Mouse (Mus musculus): ENCODE data around the gene Cog8. TPM values are rescaled to one million over a fixed set of nuclear protein-coding genes. Genes with fewer than 3 reads are reported as not detected.

The Cog8 gene
- polyA plus RNA-seq, 1 experiment from 2014 or later, result 36.8 TPM

- Histone ChIP-seq H3K27ac (no peak overlapping the region), H3K4me3 (replicated peaks) (no peak overlapping the region), H3K36me3 (peaks cover 48% of the 10 kb centered on the region), H3K9me3 (no peaks in the 10 kb centered on the region), H3K4me2 (no peak overlapping the region), H3K4me1 (no peaks in the 10 kb centered on the region), H3K27me3 (replicated peaks) (no peaks in the 10 kb centered on the region), H3K9ac (no peak overlapping the region)
- WGBS, result 85% methylated on average over 4 of the region's 4 CpGs
- no peak for ATAC-seq (ENCODE audit: insufficient read depth, low FRiP score, low read depth)
Measured at GRCm38 (mm10) chr8:107073706-107074105, 17.2 kb upstream of the Cog8 start.

DNA sequence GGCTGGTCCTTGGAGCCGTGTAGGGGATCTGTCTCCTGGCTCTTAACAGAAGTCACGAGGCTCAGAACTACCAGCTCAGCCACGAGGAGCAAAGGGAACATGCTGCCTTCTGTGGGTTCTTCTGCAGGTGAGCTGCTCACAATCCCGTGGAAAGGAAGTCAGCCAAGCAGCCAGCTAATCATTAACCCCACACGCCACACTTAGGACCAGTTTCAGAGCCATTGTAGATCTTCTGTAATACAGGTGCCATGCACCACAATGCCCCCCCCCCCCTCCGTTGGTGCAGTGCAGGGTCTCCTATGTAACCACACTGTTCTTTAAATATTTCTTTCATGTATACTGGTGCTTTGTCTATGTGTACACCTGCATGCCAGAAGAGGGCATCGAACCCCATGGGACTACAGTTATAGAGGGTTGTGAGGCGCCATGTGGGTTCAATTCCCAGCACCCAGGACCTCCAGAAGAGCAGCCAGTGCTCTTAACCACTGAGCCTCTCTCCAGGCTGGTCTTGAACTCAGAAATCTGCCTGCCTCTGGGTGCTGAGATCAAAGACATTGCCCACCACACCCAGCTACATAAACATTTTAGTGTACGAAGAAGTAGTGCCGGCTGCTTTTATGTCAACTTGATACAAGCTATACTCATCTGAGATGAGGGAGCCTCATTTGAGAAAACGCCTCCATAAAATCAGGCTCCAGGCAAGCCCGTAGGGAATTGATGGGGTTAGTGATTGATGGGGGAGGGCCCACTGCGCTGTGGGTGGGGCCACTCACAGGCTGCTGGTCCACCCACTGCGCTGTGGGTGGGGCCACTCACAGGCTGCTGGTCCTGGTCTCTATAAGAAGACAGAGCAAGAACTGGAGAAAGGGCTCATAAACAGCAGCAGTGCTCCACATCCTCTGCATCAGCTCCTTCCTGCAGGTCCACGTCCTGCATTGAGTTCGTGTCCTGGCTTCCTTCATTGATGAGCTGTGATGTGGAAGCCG is 9.3 kb upstream of the Cog8 start, which contains the start of gene Tmed6:
TSS of gene Tmed6 (minus strand) at position 134 of the 986 bp plus-strand sequence.
- H3K4me1 ChIP-seq, result peaks cover 5% of the 10 kb centered on the region; the same call in 1 of the 2 replicates
- H3K27me3 ChIP-seq (replicated peaks), result no peaks in the 10 kb centered on the region
- ATAC-seq (ENCODE audit: insufficient read depth, low FRiP score, low read depth), result peak; percentile 77
- WGBS, result 44% methylated on average over 17 of the region's 17 CpGs
- H3K36me3 ChIP-seq, result peaks cover 15% of the 10 kb centered on the region
- H3K27ac ChIP-seq, result no peak within 1 kb of the TSS
- H3K4me3 ChIP-seq (replicated peaks), result no peak within 1 kb of the TSS
- no peak within 1 kb of the TSS for H3K9ac ChIP-seq
- H3K9me3 ChIP-seq, result no peaks in the 10 kb centered on the region
- H3K4me2 ChIP-seq, result no peak within 1 kb of the TSS

GRCm38 (mm10) chr8:107062613-107063012 is 6.1 kb upstream of the Cog8 start:
- H3K9me3 ChIP-seq, result no peaks in the 10 kb centered on the region
- no peak overlapping the region for H3K4me2 ChIP-seq
- ATAC-seq (ENCODE audit: insufficient read depth, low FRiP score, low read depth), result no peak
- no peak overlapping the region for H3K4me3 ChIP-seq (replicated peaks)
- H3K4me1 ChIP-seq, result peaks cover 8% of the 10 kb centered on the region; the same call in 1 of the 2 replicates
- H3K9ac ChIP-seq, result no peak overlapping the region
- H3K27me3 ChIP-seq (replicated peaks), result no peaks in the 10 kb centered on the region
- 68% methylated on average over 1 of the region's 1 CpGs for WGBS
- H3K36me3 ChIP-seq, result peaks cover 5% of the 10 kb centered on the region; the same call in 1 of the 2 replicates
- H3K27ac ChIP-seq, result no peak overlapping the region

- Histone ChIP-seq H3K4me1 (peaks cover 11% of the 10 kb centered on the region; the same call in 1 of the 2 replicates), H3K9me3 (no peaks in the 10 kb centered on the region), H3K4me3 (replicated peaks) (peak overlapping the region; percentile 97), H3K27ac (peak overlapping the region; percentile 65), H3K4me2 (peak overlapping the region; percentile 88), H3K36me3 (peaks cover 20% of the 10 kb centered on the region), H3K9ac (peak overlapping the region; percentile 58), H3K27me3 (replicated peaks) (no peaks in the 10 kb centered on the region)
- WGBS, result under 1% methylated on average over 33 of the region's 33 CpGs
- peak; percentile 33 for ATAC-seq (ENCODE audit: insufficient read depth, low FRiP score, low read depth)
Measured at GRCm38 (mm10) chr8:107056973-107057369, 482 bp upstream of the Cog8 start.

DNA sequence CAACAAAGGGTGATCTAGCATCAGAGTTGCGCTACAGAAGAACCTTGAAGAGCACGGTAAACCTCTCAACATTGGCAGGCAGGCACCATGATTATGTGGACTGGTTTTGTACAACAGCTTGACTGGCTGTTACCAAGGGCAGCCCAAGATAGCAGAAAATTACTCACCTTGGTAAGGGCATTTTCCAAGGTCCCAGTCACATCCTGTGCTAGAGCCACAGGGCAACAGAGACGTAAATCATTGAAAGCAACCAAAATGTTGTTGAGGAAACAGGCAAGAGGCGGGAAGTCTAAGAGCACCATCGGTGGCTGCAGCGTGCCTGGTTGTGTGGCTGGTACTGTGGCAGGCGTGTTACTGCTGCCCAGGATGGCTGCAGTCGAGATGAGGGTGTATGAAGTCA is 4.4 kb downstream of the Cog8 start:
- no peaks in the 10 kb centered on the region for H3K9me3 ChIP-seq
- WGBS, result 96% methylated on average over 8 of the region's 8 CpGs
- peaks cover 12% of the 10 kb centered on the region for H3K4me1 ChIP-seq
- ATAC-seq (ENCODE audit: insufficient read depth, low FRiP score, low read depth), result no peak
- no peak overlapping the region for H3K27ac ChIP-seq
- no peaks in the 10 kb centered on the region for H3K27me3 ChIP-seq (replicated peaks)
- peaks cover 32% of the 10 kb centered on the region for H3K36me3 ChIP-seq
- H3K4me2 ChIP-seq, result no peak overlapping the region
- no peak overlapping the region for H3K9ac ChIP-seq
- no peak overlapping the region for H3K4me3 ChIP-seq (replicated peaks)

DNA sequence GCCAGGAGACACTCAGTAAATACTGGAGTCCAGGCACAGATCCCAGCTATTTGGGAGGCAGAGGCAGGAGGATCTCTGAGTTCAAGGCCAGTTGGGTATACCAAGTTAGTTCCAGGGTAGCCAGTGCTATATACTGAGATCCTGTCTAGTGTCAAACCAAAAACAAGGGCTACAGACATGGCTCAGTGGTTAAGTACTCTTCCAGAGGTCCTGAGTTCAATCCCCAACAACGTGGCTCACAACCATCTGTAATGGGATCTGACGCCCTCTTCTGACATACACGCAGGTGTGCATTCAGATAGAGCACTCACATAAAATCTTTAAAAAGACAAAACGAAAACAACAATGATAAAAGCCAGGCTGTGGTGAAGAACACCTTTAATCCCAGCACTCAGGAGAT is 7.0 kb downstream of the Cog8 start:
- H3K4me3 ChIP-seq (replicated peaks), result no peak overlapping the region

DNA sequence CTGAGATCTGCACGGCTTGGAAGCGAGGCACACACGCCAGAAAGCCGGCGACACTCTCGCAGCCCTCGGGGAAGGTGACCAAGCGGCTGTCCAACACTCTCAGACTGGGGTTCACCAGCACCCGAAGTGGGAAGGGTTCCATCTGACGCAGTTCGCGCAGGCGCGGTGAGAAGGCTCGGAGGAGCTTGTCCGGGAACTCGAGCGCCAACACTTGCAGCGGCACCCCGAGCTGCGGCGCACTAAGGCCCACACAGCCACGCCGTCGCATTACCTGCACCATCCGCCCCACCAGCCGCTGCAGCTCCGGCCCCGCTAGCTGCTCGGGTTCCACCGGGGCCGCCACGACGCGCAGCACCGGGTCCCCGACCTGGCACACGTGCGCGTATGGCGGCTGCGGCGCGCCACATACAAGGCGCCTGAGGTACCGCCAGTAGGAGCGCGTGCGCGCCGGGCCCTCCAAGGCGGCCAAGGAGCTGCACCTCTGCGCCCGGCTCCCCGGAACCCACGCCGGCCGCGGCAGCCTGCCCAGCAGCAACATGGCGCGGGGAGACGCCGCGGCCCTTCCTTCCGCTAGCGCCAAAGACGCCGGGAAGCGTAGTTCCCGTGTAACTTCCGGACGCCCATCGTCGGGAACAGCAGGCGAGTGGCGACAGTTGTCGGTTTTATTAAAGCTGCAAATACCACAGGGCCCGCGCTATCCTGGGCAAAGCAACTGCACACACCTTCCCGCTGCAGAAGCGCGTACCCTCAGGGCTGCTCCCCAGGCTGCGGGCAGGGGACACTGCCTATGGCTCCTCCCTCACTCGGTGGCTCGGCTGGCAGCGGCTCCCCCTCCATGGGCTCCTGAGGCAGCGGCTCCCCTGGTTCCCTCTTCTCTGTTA is 8.2 kb downstream of the Cog8 start, which contains the start of gene Pdf:
TSS of gene Pdf (minus strand) at position 554 of the 881 bp plus-strand sequence.
- Histone ChIP-seq H3K9ac (peak within 1 kb of the TSS; percentile 80), H3K4me2 (peak within 1 kb of the TSS; percentile 93), H3K27ac (peak within 1 kb of the TSS; percentile 94), H3K36me3 (peaks cover 64% of the 10 kb centered on the region), H3K27me3 (replicated peaks) (no peaks in the 10 kb centered on the region), H3K4me3 (replicated peaks) (peak within 1 kb of the TSS; percentile 81), H3K9me3 (no peaks in the 10 kb centered on the region), H3K4me1 (peaks cover 9% of the 10 kb centered on the region; the same call in 1 of the 2 replicates)
- ATAC-seq (ENCODE audit: insufficient read depth, low FRiP score, low read depth), result peak; percentile 79
- under 1% methylated on average over 87 of the region's 87 CpGs for WGBS

More for the DNA sequence above, 7.0 kb downstream of the Cog8 start:
- H3K9me3 ChIP-seq, result no peaks in the 10 kb centered on the region
- WGBS, result 96% methylated on average over 4 of the region's 4 CpGs
- H3K4me2 ChIP-seq, result peak overlapping the region; percentile 93
- no peak for ATAC-seq (ENCODE audit: insufficient read depth, low FRiP score, low read depth)
- peaks cover 9% of the 10 kb centered on the region; the same call in 1 of the 2 replicates for H3K4me1 ChIP-seq
- H3K9ac ChIP-seq, result no peak overlapping the region
- H3K27ac ChIP-seq, result no peak overlapping the region
- no peaks in the 10 kb centered on the region for H3K27me3 ChIP-seq (replicated peaks)
- H3K36me3 ChIP-seq, result peaks cover 55% of the 10 kb centered on the region

- Histone ChIP-seq H3K27me3 (replicated peaks) (no peaks in the 10 kb centered on the region), H3K36me3 (peaks cover 63% of the 10 kb centered on the region), H3K9ac (no peak overlapping the region), H3K27ac (no peak overlapping the region), H3K4me2 (0 out of 2 replicates have a peak overlapping the region, but pooled peaks have one; percentile 93), H3K9me3 (no peaks in the 10 kb centered on the region), H3K4me3 (replicated peaks) (no peak overlapping the region), H3K4me1 (peaks cover 9% of the 10 kb centered on the region; the same call in 1 of the 2 replicates)
- ATAC-seq (ENCODE audit: insufficient read depth, low FRiP score, low read depth), result no peak
- 79% methylated on average over 5 of the region's 5 CpGs for WGBS
Measured at GRCm38 (mm10) chr8:107046976-107047375, 9.5 kb downstream of the Cog8 start.

- Histone ChIP-seq H3K9me3 (no peaks in the 10 kb centered on the region), H3K27me3 (replicated peaks) (no peaks in the 10 kb centered on the region), H3K27ac (no peak overlapping the region), H3K4me1 (peaks cover 9% of the 10 kb centered on the region; the same call in 1 of the 2 replicates), H3K36me3 (peaks cover 64% of the 10 kb centered on the region), H3K4me2 (no peak overlapping the region), H3K9ac (no peak overlapping the region), H3K4me3 (replicated peaks) (no peak overlapping the region)
- no peak for ATAC-seq (ENCODE audit: insufficient read depth, low FRiP score, low read depth)
- 86% methylated on average over 6 of the region's 6 CpGs for WGBS
Measured at GRCm38 (mm10) chr8:107045478-107045877, 11.0 kb downstream of the Cog8 start.

DNA sequence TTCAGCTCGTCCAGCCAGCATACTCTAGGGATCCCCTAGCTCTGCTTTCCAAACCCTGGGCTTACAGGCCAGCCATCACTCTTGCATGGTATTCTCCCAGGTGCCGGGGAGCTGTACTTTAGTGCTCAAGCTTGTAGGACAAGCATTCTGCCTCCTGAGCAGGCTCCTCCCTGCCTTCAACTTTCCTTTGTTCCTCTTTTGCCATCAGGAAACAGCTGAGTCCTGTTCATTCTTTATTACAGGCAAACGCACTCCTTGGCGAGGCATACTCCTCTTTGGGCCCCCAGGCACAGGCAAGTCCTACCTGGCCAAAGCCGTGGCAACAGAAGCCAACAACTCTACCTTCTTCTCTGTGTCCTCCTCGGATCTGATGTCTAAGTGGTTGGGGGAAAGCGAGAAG is 15.9 kb downstream of the Cog8 start:
- Histone ChIP-seq H3K27me3 (replicated peaks) (no peaks in the 10 kb centered on the region), H3K4me3 (replicated peaks) (no peak overlapping the region), H3K36me3 (peaks cover 67% of the 10 kb centered on the region), H3K9ac (no peak overlapping the region), H3K4me2 (no peak overlapping the region), H3K27ac (no peak overlapping the region), H3K4me1 (no peaks in the 10 kb centered on the region), H3K9me3 (no peaks in the 10 kb centered on the region)
- ATAC-seq (ENCODE audit: insufficient read depth, low FRiP score, low read depth), result no peak
- 77% methylated on average over 7 of the region's 7 CpGs for WGBS

DNA sequence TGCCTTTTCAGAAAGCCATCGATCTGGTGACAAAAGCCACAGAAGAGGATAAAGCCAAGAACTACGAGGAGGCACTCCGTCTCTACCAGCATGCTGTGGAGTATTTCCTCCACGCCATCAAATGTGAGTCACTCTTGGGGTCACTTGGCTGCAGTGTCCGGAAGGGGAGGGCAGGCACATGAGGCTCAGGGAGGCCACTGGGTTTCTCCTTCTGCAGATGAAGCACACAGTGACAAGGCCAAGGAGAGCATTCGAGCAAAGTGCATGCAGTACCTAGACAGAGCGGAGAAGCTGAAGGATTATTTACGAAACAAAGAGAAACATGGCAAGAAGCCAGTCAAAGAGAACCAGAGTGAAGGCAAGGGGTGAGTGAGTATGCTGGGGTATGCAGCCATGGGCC is 19.9 kb downstream of the Cog8 start:
- no peak for ATAC-seq (ENCODE audit: insufficient read depth, low FRiP score, low read depth)
- Histone ChIP-seq H3K4me2 (no peak overlapping the region), H3K27ac (no peak overlapping the region), H3K9ac (no peak overlapping the region), H3K4me3 (replicated peaks) (no peak overlapping the region), H3K4me1 (peaks cover 7% of the 10 kb centered on the region), H3K9me3 (no peaks in the 10 kb centered on the region), H3K27me3 (replicated peaks) (no peaks in the 10 kb centered on the region), H3K36me3 (peaks cover 29% of the 10 kb centered on the region)
- 75% methylated on average over 8 of the region's 8 CpGs for WGBS

All from stomach, embryonic 15.5 days (tissue).